Mouse (Mus musculus): Measurements from ENCODE around the gene Klra5.
"Not testable (repeated sequence)": the region's sequence is repeated elsewhere in the genome, so short reads cannot be mapped to it uniquely, and the experiment has no call there.

The Klra5 gene

DNA sequence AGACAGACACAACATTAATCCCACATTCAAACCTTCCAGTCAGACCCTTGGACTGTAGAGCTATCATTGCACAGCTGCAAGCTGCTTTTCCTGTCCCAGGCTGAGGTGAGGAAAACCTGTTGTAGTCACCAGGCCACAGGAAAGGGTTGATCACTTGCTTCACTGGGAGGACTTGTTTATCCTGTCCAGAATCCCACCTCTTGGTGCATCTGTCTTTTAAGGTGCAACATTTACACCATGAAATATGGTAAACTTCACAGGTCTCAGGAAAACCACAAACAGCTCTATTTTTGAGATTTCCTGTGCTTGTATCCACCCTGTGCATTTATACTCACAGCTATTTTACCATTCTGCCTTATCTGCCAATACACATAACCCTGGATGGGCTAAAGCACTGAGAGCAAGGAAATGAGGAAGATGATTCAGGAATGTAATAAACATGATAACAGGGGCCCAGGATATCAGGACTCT is at the start of gene Klra5:
TSS of gene Klra5 (minus strand) at position 175 of the 471 bp plus-strand sequence.
- DNase-seq (ENCODE audit: low spot score) = not testable (repeated sequence)

- DNase-seq (ENCODE audit: low spot score) = no peak
Observed at GRCm38 (mm10) chr6:129916996-129917395, 454 bp downstream of the Klra5 start.

GRCm38 (mm10) chr6:129882525-129882924 is 34.9 kb downstream of the Klra5 start:
- DNase-seq (ENCODE audit: low spot score) = no peak

DNA sequence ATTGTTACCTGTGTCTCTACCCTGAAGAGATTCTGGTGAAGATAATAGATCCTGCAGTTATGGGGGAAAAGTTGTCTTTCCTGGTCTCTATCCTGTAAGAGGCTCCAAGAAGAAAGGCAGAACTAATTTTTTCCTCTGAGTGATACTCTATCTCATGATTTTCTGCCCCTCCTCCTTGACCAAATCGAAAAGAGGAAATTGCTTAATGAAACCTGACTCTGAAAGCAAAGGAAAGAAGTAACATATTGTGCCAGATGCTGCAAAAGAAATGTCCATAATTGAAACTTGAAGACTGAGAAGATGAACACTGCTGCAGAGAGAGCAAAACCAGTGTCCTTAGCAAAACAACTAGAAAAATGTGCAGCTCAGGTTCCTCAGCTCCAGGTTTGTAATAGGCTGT is 40.9 kb downstream of the Klra5 start, which contains the start of gene Klra17:
TSS of gene Klra17 (minus strand) at position 124 of the 400 bp plus-strand sequence.
- no peak for DNase-seq (ENCODE audit: low spot score)

- not testable (repeated sequence) for DNase-seq (ENCODE audit: low spot score)
Observed at GRCm38 (mm10) chr6:129862349-129862748, 55.1 kb downstream of the Klra5 start, which contains the start of gene Gm17631. TSS of gene Gm17631 (plus strand) at chr6:129862649.
